In the genomic region with DNA sequence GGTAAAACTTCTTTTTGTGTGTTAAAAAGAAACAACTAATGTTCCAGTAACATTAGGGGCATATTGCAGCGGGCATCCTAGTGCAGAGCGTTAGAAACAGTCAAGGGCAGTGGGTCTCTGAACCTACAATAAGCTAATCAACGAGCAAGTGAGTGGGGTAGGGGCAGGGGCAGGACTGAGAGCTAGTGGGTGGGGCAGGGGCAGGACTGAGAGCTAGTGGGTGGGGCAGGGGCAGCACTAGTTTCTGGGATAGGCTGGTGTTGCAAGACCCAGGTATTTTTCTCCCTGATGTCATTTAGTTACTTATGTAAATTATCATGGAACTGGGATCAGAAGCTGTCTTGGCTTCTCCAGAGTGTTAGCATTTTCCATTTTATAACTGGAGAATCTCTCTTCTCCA, we compare ENCODE assay signal across 28 mouse cellular contexts.
DNase-seq lines count a peak whose midpoint lies in the region; ATAC-seq and TF ChIP-seq lines count a peak whose summit lies in the region.
"Had no signal": no experiment of that assay in that cellular context is flagged by ENCODE, and none has a peak within 500 bp of the region (broad histone marks: within the 10 kb centered on the region; RNA-seq: fewer than 3 reads in every experiment).

No protein-coding gene starts in this region.

- H3K4me3 ChIP-seq in lung, adult 2 months (replicated peaks; ENCODE audit: extremely low read depth, low read depth, low read length), result no peak overlapping the region
- H3K4me3 ChIP-seq in forebrain, embryonic 12.5 days (replicated peaks), result no peak overlapping the region
- H3K4me3 ChIP-seq: embryonic facial prominence, embryonic 15.5 days; forebrain, embryonic 13.5 days; layer of hippocampus, adult 2 months; limb, embryonic 13.5 days; liver, embryonic 12.5 days; midbrain, embryonic 13.5 days; neural tube, embryonic 13.5 days had no signal

- no peak for ATAC-seq in inflammation-experienced regulatory T-cells, adult 6 months
- no peak for ATAC-seq in frontal cortex, adult (ENCODE audit: low TSS enrichment)
- ATAC-seq in forebrain, embryonic 12.5 days (ENCODE audit: low FRiP score), result no peak
- ATAC-seq: forebrain, embryonic 13.5 days; liver, embryonic 12.5 days; midbrain, embryonic 13.5 days had no signal

- TF ChIP-seq CTCF in lung, adult 2 months (IDR thresholded peaks at IDR 0.05; ENCODE audit: insufficient read depth, low read length), result no peak

- no peaks in the 10 kb centered on the region for H3K27me3 ChIP-seq in forebrain, embryonic 12.5 days
- H3K27me3 ChIP-seq: embryonic facial prominence, embryonic 15.5 days; forebrain, embryonic 13.5 days; limb, embryonic 13.5 days; liver, embryonic 12.5 days; midbrain, embryonic 13.5 days; neural tube, embryonic 13.5 days had no signal

- TF ChIP-seq POLR2A in lung, adult 2 months (IDR thresholded peaks at IDR 0.05; ENCODE audit: borderline replicate concordance, extremely low read depth, low read depth, low read length), result no peak

- H3K4me2 ChIP-seq in forebrain, embryonic 12.5 days, result no peak overlapping the region
- H3K4me2 ChIP-seq: embryonic facial prominence, embryonic 15.5 days; forebrain, embryonic 13.5 days; heart, embryonic 11.5 days; hindbrain, embryonic 14.5 days; limb, embryonic 13.5 days; liver, embryonic 12.5 days; midbrain, embryonic 13.5 days; neural tube, embryonic 13.5 days had no signal

- no peaks in the 10 kb centered on the region for H3K4me1 ChIP-seq in lung, adult 2 months (ENCODE audit: control insufficient read depth, insufficient read depth, low read length)
- H3K4me1 ChIP-seq in forebrain, embryonic 12.5 days, result no peaks in the 10 kb centered on the region
- H3K4me1 ChIP-seq: embryonic facial prominence, embryonic 15.5 days; forebrain, embryonic 13.5 days; limb, embryonic 13.5 days; liver, embryonic 12.5 days; midbrain, embryonic 13.5 days; neural tube, embryonic 13.5 days had no signal

- H3K9ac ChIP-seq in forebrain, embryonic 12.5 days, result no peak overlapping the region
- H3K9ac ChIP-seq: embryonic facial prominence, embryonic 15.5 days; forebrain, embryonic 13.5 days; hindbrain, embryonic 14.5 days; limb, embryonic 13.5 days; liver, embryonic 12.5 days; midbrain, embryonic 13.5 days; neural tube, embryonic 13.5 days had no signal

- DNase-seq in urinary bladder, postnatal 14 days (ENCODE audit: low spot score), result peak; percentile 4
- no peak for DNase-seq in urinary bladder, adult 2 months (ENCODE audit: low spot score)
- DNase-seq in lung, adult 2 months, result peak; percentile 14
- DNase-seq in lung, postnatal 10 days, result peak; percentile 60
- no peak for DNase-seq in layer of hippocampus, adult 9-11 months
- DNase-seq: adrenal gland, postnatal 14 days; cerebellum, adult 11 months; cerebellum, adult 9-11 months; gastrocnemius, postnatal 14 days; heart, adult 18-20 months; heart, postnatal 4 days; kidney, adult 11 months; kidney, postnatal 36 days; thymus, adult 2 months; thymus, postnatal 4 days had no signal

- no peak overlapping the region for H3K27ac ChIP-seq in forebrain, embryonic 12.5 days
- H3K27ac ChIP-seq: embryonic facial prominence, embryonic 15.5 days; forebrain, embryonic 13.5 days; hindbrain, embryonic 14.5 days; layer of hippocampus, adult 2 months; limb, embryonic 13.5 days; liver, embryonic 12.5 days; macrophage; midbrain, embryonic 13.5 days; neural tube, embryonic 13.5 days had no signal

- no peaks in the 10 kb centered on the region for H3K36me3 ChIP-seq in forebrain, embryonic 12.5 days (replicated peaks)
- H3K36me3 ChIP-seq: embryonic facial prominence, embryonic 15.5 days; limb, embryonic 13.5 days; liver, embryonic 12.5 days; midbrain, embryonic 13.5 days; neural tube, embryonic 13.5 days had no signal

- WGBS in lung, adult 2 months, result 57% methylated on average over 3 of the region's 3 CpGs
- 81% methylated on average over 3 of the region's 3 CpGs for WGBS in forebrain, embryonic 12.5 days

- H3K9me3 ChIP-seq in forebrain, embryonic 12.5 days, result no peaks in the 10 kb centered on the region
- H3K9me3 ChIP-seq: embryonic facial prominence, embryonic 15.5 days; forebrain, embryonic 13.5 days; limb, embryonic 13.5 days; liver, embryonic 12.5 days; midbrain, embryonic 13.5 days; neural tube, embryonic 13.5 days had no signal

Comparison
In these comparisons a context has a peak if more than half of its experiments do, and no peak if none do; other contexts are left out.
1. DNase-seq: peak in urinary bladder, postnatal 14 days (single experiment), lung, adult 2 months (single experiment) and lung, postnatal 10 days (single experiment); none in urinary bladder, adult 2 months (single experiment) and layer of hippocampus, adult 9-11 months (single experiment).